Mouse (Mus musculus): ENCODE measurements at regions not wholly inside any gene's neighbourhood (a gene's known extent, or its start where the extent isn't known, plus 50 kb on each side); places are given as distances from the start of the nearest gene placed in this dataset.

DNA sequence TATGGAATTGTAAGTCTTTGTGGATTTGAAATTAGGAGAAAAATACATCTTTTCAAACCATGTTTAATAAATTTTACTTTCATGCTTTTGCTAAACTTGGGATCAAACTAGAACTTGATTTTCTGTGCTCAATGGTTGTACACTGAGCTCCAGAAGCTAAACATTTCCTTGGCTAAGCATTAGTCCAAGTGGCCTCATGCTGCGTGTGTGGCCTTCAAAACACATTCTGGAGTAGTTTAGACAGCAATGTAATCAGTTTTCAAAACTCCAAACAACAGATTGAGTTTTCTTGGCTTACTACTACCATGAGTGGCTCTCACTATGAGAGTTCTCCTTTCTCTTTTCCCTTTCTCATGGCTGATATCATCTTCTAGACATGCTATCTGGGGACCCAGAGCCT lies 112.7 kb upstream of the Igsf10 start:
- H3K36me3 ChIP-seq: no peaks in the 10 kb centered on the region
- H3K27ac ChIP-seq: no peak overlapping the region
- no peaks in the 10 kb centered on the region for H3K9me3 ChIP-seq
- H3K4me1 ChIP-seq: peaks cover 3% of the 10 kb centered on the region; the same call in 1 of the 2 replicates
- WGBS: 81% methylated on average over 1 of the region's 1 CpGs
- H3K4me3 ChIP-seq: no peak overlapping the region
- H3K4me2 ChIP-seq: no peak overlapping the region
- no peaks in the 10 kb centered on the region for H3K27me3 ChIP-seq
- no peak overlapping the region for H3K9ac ChIP-seq
- ATAC-seq (ENCODE audit: insufficient number of reproducible peaks, insufficient read depth, low FRiP score, low TSS enrichment, low read depth): no peak

DNA sequence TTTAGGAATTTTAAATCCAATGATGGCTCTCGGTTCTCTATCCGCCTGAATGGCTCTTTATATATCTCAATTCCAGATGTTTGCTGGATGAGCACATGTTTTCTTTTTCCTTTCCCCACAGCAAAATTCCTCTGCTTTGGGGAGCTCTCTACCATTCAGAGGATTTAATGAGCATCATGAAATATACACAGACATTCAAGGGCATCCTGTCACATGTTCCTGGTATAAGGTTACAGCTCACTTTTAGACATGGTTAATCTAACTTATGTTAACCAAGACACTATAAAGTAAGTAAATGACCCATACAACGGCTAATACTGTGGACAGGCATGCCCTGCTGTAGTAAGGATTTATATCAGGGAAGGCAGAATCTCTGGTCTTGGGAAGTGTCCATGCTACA lies 106.9 kb upstream of the Igsf10 start:
- Histone ChIP-seq H3K4me2 (no peak overlapping the region), H3K9me3 (no peaks in the 10 kb centered on the region), H3K4me1 (peaks cover 9% of the 10 kb centered on the region), H3K36me3 (no peaks in the 10 kb centered on the region), H3K27me3 (no peaks in the 10 kb centered on the region), H3K27ac (peak overlapping the region; percentile 78), H3K4me3 (no peak overlapping the region), H3K9ac (no peak overlapping the region)
- no peak for ATAC-seq (ENCODE audit: insufficient number of reproducible peaks, insufficient read depth, low FRiP score, low TSS enrichment, low read depth)
- WGBS: 21% methylated on average over 3 of the region's 3 CpGs

DNA sequence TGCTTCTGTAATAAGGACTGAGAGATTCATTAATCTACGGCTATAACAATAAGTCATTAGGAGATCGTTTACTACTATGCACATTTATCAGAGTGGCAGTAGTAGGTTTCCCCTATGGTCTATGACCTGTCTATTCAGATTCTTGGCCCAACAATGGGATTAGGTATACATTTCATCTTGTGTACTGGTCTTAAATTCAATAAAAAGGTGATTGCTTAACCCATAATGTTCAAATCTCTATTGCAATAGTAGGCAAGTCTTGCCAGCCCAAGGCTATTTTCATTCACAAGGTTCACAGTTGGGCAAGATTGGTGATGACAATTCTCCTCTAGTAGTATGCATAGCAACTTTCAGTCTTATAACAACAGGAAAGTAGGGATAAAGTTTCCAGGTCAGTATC lies 79.4 kb upstream of the Igsf10 start:
- Histone ChIP-seq H3K27me3 (no peaks in the 10 kb centered on the region), H3K4me3 (no peak overlapping the region), H3K36me3 (no peaks in the 10 kb centered on the region), H3K4me2 (no peak overlapping the region), H3K9me3 (no peaks in the 10 kb centered on the region), H3K4me1 (no peaks in the 10 kb centered on the region), H3K27ac (no peak overlapping the region), H3K9ac (no peak overlapping the region)
- no peak for ATAC-seq (ENCODE audit: insufficient number of reproducible peaks, insufficient read depth, low FRiP score, low TSS enrichment, low read depth)
- WGBS: 94% methylated on average over 2 of the region's 2 CpGs

DNA sequence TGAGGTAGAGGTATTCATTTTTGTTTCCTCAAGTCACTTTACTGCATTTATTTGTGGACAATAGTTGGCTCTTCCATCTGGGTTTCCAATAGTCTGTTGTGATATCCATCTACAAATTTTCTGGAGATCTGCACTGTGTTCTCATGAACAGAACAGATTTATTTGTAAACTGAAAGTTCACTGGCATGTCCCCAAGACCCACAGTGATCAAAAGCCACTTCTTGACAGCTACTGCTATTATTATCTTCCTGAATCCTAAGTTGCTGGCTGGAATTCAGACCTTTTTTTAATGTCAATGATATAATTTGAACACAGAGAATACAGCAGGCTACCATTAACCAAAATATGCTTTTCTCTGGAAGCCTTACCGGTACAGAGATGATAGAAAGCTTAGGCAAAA lies 64.9 kb upstream of the Igsf10 start:
- H3K9ac ChIP-seq: no peak overlapping the region
- H3K4me3 ChIP-seq: no peak overlapping the region
- H3K27me3 ChIP-seq: no peaks in the 10 kb centered on the region
- no peaks in the 10 kb centered on the region for H3K36me3 ChIP-seq
- no peaks in the 10 kb centered on the region for H3K9me3 ChIP-seq
- ATAC-seq (ENCODE audit: insufficient number of reproducible peaks, insufficient read depth, low FRiP score, low TSS enrichment, low read depth): no peak
- H3K27ac ChIP-seq: no peak overlapping the region
- H3K4me2 ChIP-seq: no peak overlapping the region
- no peaks in the 10 kb centered on the region for H3K4me1 ChIP-seq
- WGBS: 64% methylated on average over 1 of the region's 1 CpGs

DNA sequence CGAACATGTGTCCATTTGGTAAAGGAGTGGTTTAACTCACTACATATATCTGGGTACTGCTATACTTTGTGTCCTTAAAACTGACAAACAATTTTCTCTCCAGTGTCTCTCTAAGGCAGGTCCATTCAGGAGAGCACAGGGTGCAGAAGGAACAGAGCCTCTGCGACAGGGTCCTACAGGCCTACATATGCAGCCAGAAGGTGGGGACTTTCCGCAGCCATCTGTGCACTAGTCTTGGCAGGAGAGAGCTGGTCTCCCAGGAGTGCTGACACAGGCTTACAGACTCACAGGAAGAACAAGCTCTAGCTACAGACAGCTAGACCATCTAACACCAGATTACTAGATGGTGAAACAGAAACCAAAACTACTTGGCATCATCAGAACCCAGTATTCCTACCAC lies 61.8 kb upstream of the Igsf10 start:
- no peak overlapping the region for H3K9ac ChIP-seq
- H3K27me3 ChIP-seq: no peaks in the 10 kb centered on the region
- no peak for ATAC-seq (ENCODE audit: insufficient number of reproducible peaks, insufficient read depth, low FRiP score, low TSS enrichment, low read depth)
- no peaks in the 10 kb centered on the region for H3K4me1 ChIP-seq
- no peak overlapping the region for H3K27ac ChIP-seq
- no peaks in the 10 kb centered on the region for H3K36me3 ChIP-seq
- H3K4me3 ChIP-seq: no peak overlapping the region
- WGBS: 92% methylated on average over 3 of the region's 3 CpGs
- H3K4me2 ChIP-seq: no peak overlapping the region
- H3K9me3 ChIP-seq: no peaks in the 10 kb centered on the region

DNA sequence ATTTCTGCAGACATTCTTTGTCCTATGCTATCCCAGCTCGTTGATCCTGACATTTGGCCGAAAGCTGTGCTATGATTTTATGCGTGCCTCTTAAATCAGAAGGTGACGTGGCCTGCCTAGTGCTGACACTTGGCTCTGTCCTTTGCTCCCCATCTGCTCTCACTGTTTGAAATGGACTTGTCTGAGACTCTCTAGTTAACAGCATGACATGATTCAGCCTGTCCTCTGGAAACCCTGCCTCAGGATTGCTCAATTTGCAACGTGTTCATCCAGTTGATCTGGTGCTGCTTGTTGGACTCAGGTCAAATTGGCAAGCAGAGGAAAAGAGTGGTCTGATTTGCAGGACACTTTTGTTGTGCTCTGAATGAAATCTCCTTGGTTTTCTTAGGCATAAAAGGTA lies 57.7 kb upstream of the Igsf10 start:
- H3K4me3 ChIP-seq: no peak overlapping the region
- no peaks in the 10 kb centered on the region for H3K36me3 ChIP-seq
- ATAC-seq (ENCODE audit: insufficient number of reproducible peaks, insufficient read depth, low FRiP score, low TSS enrichment, low read depth): no peak
- H3K4me1 ChIP-seq: no peaks in the 10 kb centered on the region
- no peaks in the 10 kb centered on the region for H3K9me3 ChIP-seq
- no peak overlapping the region for H3K9ac ChIP-seq
- no peaks in the 10 kb centered on the region for H3K27me3 ChIP-seq
- WGBS: 70% methylated on average over 5 of the region's 5 CpGs
- no peak overlapping the region for H3K27ac ChIP-seq
- H3K4me2 ChIP-seq: no peak overlapping the region

DNA sequence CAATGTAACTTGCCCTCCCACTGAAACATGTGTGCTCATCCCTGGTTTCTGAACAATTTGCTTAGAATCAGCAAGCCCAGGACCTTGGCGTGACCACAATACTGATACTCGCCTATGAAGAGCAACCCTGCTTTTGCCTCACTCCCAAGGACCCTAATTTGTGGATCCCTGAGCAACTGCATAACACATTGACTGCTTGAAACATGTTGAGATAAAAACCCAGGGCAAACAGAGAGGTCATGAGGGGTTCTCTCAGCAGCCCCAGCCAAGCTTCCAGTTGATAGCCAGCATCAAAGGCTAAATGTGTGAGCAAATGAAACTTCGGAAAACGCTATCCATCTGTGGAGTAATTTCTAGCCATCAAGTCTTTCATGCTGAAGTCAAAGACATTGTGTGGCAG lies 57.2 kb upstream of the Igsf10 start:
- 87% methylated on average over 4 of the region's 4 CpGs for WGBS
- Histone ChIP-seq H3K4me3 (no peak overlapping the region), H3K4me2 (no peak overlapping the region), H3K27ac (no peak overlapping the region), H3K27me3 (no peaks in the 10 kb centered on the region), H3K36me3 (no peaks in the 10 kb centered on the region), H3K9ac (no peak overlapping the region), H3K9me3 (no peaks in the 10 kb centered on the region), H3K4me1 (no peaks in the 10 kb centered on the region)
- no peak for ATAC-seq (ENCODE audit: insufficient number of reproducible peaks, insufficient read depth, low FRiP score, low TSS enrichment, low read depth)
